Mouse (Mus musculus) hindbrain, postnatal 0 days (tissue): Measurements from ENCODE around the gene Wdr83. TPM values are rescaled to one million over a fixed set of nuclear protein-coding genes. Genes with fewer than 3 reads are reported as not detected.

Experiments
- ATAC-seq: fragments of 200-750 bp; cut with Nextera tagmentation; 2 replicates; pipeline ENCODE4 v1.8.0; 2017; ENCODE audit warnings: mild to moderate bottlenecking, moderate TSS enrichment, moderate library complexity
- DNase-seq: peaks from one replicate; pipeline ENCODE4 v3.0.0-alpha.2; 2015; ENCODE audit warnings: low spot score
- H3K27ac ChIP-seq: fragments of 300-500 bp; sonication (generic); 2 replicates; pipeline ENCODE4 v1.5.1; 2014; ENCODE audit warnings: mild to moderate bottlenecking
- H3K27me3 ChIP-seq: fragments of 300-500 bp; sonication (generic); 2 replicates; pipeline ENCODE4 v1.6.1; 2014; ENCODE audit warnings: low read length, mixed read lengths; ENCODE audit not compliant: insufficient read depth
- H3K36me3 ChIP-seq: fragments of 300-500 bp; sonication (generic); 2 replicates; pipeline ENCODE4 v1.6.1; 2014; ENCODE audit warnings: low read length, mixed read lengths; ENCODE audit not compliant: insufficient read depth
- H3K4me1 ChIP-seq: fragments of 300-500 bp; sonication (generic); 2 replicates; pipeline ENCODE4 v1.6.1; 2014; ENCODE audit warnings: antibody characterized with exemption, low read length, mixed read lengths; ENCODE audit not compliant: insufficient read depth
- H3K4me2 ChIP-seq: fragments of 300-500 bp; sonication (generic); 2 replicates; pipeline ENCODE4 v1.6.1; 2014; ENCODE audit warnings: low read depth, mild to moderate bottlenecking, low read length, moderate library complexity, mixed read lengths
- H3K4me3 ChIP-seq: fragments of 300-500 bp; sonication (generic); 2 replicates; pipeline ENCODE4 v1.5.1; 2014; ENCODE audit warnings: low read length
- H3K9ac ChIP-seq: fragments of 300-500 bp; sonication (generic); replicated peaks from 2 replicates; pipeline ENCODE4 v1.6.1; 2014; ENCODE audit warnings: mild to moderate bottlenecking, low read length, moderate library complexity, mixed read lengths
- H3K9me3 ChIP-seq: fragments of 300-500 bp; sonication (generic); 2 replicates; pipeline ENCODE4 v1.6.1; 2016; ENCODE audit warnings: low read length, mixed read lengths
- CTCF ChIP-seq: IDR thresholded peaks from 2 replicates; pipeline ENCODE4 v1.5.1; 2016; ENCODE audit warnings: antibody characterized with exemption, control low read depth, low read depth
- WGBS: fragments of 180-500 bp; shearing (Covaris S2); extraction: QIAGEN DNeasy Blood & Tissue Kit; methylation state at CpG from one replicate; pipeline ENCODE4 v1.1.7; 2014; 5-methylcytosine and 5-hydroxymethylcytosine counted together
- polyA plus RNA-seq: library from polyadenylated mRNA; unstranded; fragments of >200 nt; fragmentation: Nextera tagmentation; extraction: Ambion mirVana; gene quantifications from 2 replicates; pipeline ENCODE4 v1.2.1, GENCODE M21; 2015
- total RNA-seq: library from RNA; depleted of rRNA; stranded (reverse); fragments of >200 nt; gene quantifications from 2 replicates; pipeline ENCODE4 v1.2.3, GENCODE M21; 2014

The Wdr83 gene
- total and polyA plus RNA-seq, 2 experiments from 2014 or later: 21.4 to 38.6 TPM

- no peak overlapping the region for H3K27ac ChIP-seq
- no peak for DNase-seq
- H3K36me3 ChIP-seq: peaks cover 21% of the 10 kb centered on the region; the same call in 1 of the 2 replicates
- H3K4me1 ChIP-seq: peaks cover 11% of the 10 kb centered on the region
- H3K27me3 ChIP-seq: no peaks in the 10 kb centered on the region
- no peak for ATAC-seq
- 95% methylated on average over 4 of the region's 4 CpGs for WGBS
- H3K4me3 ChIP-seq: no peak overlapping the region
- no peak overlapping the region for H3K4me2 ChIP-seq
- no peaks in the 10 kb centered on the region for H3K9me3 ChIP-seq
- no peak for TF ChIP-seq CTCF
- H3K9ac ChIP-seq: no peak overlapping the region
Measured at GRCm38 (mm10) chr8:85062603-85063002, 18.5 kb downstream of the Wdr83 start.

- H3K36me3 ChIP-seq: peaks cover 12% of the 10 kb centered on the region
- peak within 1 kb of the TSS; percentile 81 for H3K9ac ChIP-seq
- peak; percentile 97 for DNase-seq
- H3K27me3 ChIP-seq: no peaks in the 10 kb centered on the region
- ATAC-seq: peak; percentile 96
- WGBS: under 1% methylated on average over 52 of the region's 53 CpGs
- H3K4me3 ChIP-seq: peak within 1 kb of the TSS; percentile 96
- peak within 1 kb of the TSS; percentile 95 for H3K4me2 ChIP-seq
- H3K27ac ChIP-seq: peak within 1 kb of the TSS; percentile 81
- TF ChIP-seq CTCF: peak; percentile 24; the same call in 1 of the 2 replicates
- H3K9me3 ChIP-seq: no peaks in the 10 kb centered on the region
- peaks cover 11% of the 10 kb centered on the region for H3K4me1 ChIP-seq
Measured at GRCm38 (mm10) chr8:85059879-85060616, 21.1 kb downstream of the Wdr83 start, which contains the start of gene Fbxw9. Gene Fbxw9 (plus strand): TSS chr8:85060055.

- TF ChIP-seq CTCF: no peak
- H3K9me3 ChIP-seq: no peaks in the 10 kb centered on the region
- H3K4me3 ChIP-seq: no peak overlapping the region
- H3K9ac ChIP-seq: no peak overlapping the region
- H3K36me3 ChIP-seq: peaks cover 39% of the 10 kb centered on the region
- no peak for ATAC-seq
- H3K27me3 ChIP-seq: no peaks in the 10 kb centered on the region
- H3K4me1 ChIP-seq: peaks cover 11% of the 10 kb centered on the region
- no peak overlapping the region for H3K4me2 ChIP-seq
- H3K27ac ChIP-seq: no peak overlapping the region
- no peak for DNase-seq
- WGBS: 80% methylated on average over 7 of the region's 7 CpGs
Measured at GRCm38 (mm10) chr8:85057367-85057766, 23.7 kb downstream of the Wdr83 start.

GRCm38 (mm10) chr8:85043619-85044018, 37.5 kb downstream of the Wdr83 start:
- WGBS: 93% methylated on average over 6 of the region's 6 CpGs
- H3K27ac ChIP-seq: no peak overlapping the region
- no peak for ATAC-seq
- peaks cover 4% of the 10 kb centered on the region; the same call in 1 of the 2 replicates for H3K4me1 ChIP-seq
- H3K4me2 ChIP-seq: no peak overlapping the region
- TF ChIP-seq CTCF: no peak
- no peak overlapping the region for H3K9ac ChIP-seq
- H3K36me3 ChIP-seq: peaks cover 63% of the 10 kb centered on the region
- no peaks in the 10 kb centered on the region for H3K9me3 ChIP-seq
- H3K27me3 ChIP-seq: no peaks in the 10 kb centered on the region
- no peak overlapping the region for H3K4me3 ChIP-seq
- DNase-seq: no peak

GRCm38 (mm10) chr8:85037681-85038531, 43.2 kb downstream of the Wdr83 start:
- ATAC-seq: peak; percentile 2; the same call in 1 of the 2 replicates
- WGBS: under 1% methylated on average over 52 of the region's 57 CpGs
- Histone ChIP-seq H3K9ac (peak overlapping the region; percentile 91), H3K36me3 (peaks cover 17% of the 10 kb centered on the region), H3K27ac (peak overlapping the region; percentile 98), H3K27me3 (no peaks in the 10 kb centered on the region), H3K4me2 (peak overlapping the region; percentile 82), H3K4me3 (peak overlapping the region; percentile 83), H3K9me3 (no peaks in the 10 kb centered on the region), H3K4me1 (peaks cover 8% of the 10 kb centered on the region; the same call in 1 of the 2 replicates)
- DNase-seq: peak; percentile 65
- no peak for TF ChIP-seq CTCF

- Histone ChIP-seq H3K9me3 (no peaks in the 10 kb centered on the region), H3K27me3 (no peaks in the 10 kb centered on the region), H3K4me1 (peaks cover 8% of the 10 kb centered on the region; the same call in 1 of the 2 replicates), H3K36me3 (peaks cover 19% of the 10 kb centered on the region), H3K4me2 (peak overlapping the region; percentile 82), H3K4me3 (peak overlapping the region; percentile 83), H3K27ac (peak overlapping the region; percentile 98), H3K9ac (peak overlapping the region; percentile 91)
- WGBS: 0% methylated on average over 13 of the region's 14 CpGs
- peak; percentile 74 for ATAC-seq
- TF ChIP-seq CTCF: no peak
- DNase-seq: no peak
Measured at GRCm38 (mm10) chr8:85037366-85037680, 43.8 kb downstream of the Wdr83 start.
